Mouse (Mus musculus) heart, adult 11 months (tissue): ENCODE data around the gene Top2b.

Experiments
- DNase-seq: peaks from one replicate; pipeline ENCODE4 v3.0.0; 2022

Gene Top2b

DNA sequence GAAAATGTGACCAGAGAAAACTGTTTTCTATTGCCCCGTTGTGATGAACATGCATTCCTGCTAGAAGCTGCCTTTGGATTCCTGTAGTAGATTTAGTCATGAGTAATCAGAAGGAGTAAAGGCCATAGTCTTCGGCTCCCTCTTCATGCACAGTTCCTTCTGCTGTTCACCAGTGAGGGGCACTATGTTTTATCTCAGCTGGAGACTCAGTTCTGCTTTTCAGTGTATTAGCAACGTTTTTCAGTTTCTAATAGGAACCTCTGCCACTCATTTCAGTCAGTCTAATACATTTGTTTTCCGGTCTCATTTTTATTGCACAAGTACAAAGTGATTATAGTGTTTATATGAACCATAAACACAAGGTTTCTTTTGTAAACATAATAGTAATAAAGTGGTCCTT lies 62.6 kb downstream of the Top2b start:
- DNase-seq, result no peak

- DNase-seq, result no peak
These were observed 67.0 kb downstream of the Top2b start for GRCm38 (mm10) chr14:16431941-16432499.

DNA sequence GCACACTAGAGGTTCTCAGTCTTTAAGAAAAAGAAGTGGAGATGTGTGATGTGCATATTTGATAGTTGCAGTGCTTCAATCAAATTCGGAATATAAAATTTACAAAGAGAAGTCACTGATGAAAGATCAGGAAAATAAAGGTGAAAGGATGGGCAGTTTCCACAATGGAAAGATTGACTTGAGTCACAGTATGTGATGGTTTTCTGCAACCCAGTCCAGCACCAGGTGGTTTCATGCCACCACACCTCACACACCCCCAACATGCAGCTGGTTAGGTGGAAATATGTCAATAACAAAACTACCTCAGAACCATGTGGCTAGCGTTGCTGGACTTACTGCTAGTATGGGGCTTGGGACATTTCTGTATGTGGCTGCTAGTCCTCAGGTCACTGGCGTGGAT lies 67.6 kb downstream of the Top2b start:
- no peak for DNase-seq

GRCm38 (mm10) chr14:16433206-16433605 lies 68.2 kb downstream of the Top2b start:
- DNase-seq, result no peak

GRCm38 (mm10) chr14:16434396-16435171 lies 69.6 kb downstream of the Top2b start:
- DNase-seq, result peak; percentile 89

GRCm38 (mm10) chr14:16437386-16437785 lies 72.4 kb downstream of the Top2b start:
- DNase-seq, result peak; percentile 83

GRCm38 (mm10) chr14:16439385-16440126 lies 74.6 kb downstream of the Top2b start:
- DNase-seq, result peak; percentile 70

- peak; percentile 72 for DNase-seq
These were observed 79.9 kb downstream of the Top2b start for GRCm38 (mm10) chr14:16444859-16445258.

GRCm38 (mm10) chr14:16447587-16447986 lies 82.6 kb downstream of the Top2b start:
- no peak for DNase-seq

DNA sequence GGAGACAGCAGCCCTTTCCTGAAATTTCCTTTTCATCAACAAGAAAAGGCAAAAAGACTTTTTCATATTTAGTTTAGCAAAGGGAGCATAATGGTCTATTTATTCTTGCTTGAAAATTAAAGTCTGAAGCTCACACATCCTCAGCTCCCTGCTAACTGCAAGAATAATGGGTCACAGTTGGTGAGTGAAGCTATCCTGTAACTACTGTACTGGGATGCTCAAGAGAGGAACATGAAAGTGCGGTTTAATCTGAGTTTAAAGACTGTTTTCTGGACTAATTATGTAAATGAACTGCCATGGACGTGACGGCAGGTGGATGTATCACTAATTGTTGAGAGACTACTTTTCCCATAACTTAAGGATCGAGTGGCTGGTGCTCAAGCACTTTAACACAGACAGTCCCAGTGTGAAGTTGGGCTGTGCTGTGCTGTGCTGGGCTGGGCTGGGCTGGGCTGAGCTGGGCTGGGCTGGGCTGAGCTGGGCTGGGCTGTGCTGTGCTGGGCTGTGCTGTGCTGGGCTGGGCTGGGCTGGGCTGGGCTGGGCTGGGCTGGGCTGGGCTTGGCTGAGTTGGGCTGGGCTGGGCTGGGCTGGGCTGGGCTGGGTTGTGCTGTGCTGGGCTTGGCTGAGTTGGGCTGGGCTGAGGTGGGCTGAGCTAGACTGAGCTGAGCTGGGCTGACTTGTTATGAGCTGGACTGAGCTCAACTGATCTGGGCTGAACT lies 83.4 kb downstream of the Top2b start:
- peak; percentile 68 for DNase-seq

GRCm38 (mm10) chr14:16478606-16479323 lies 113.8 kb downstream of the Top2b start:
- peak; percentile 81 for DNase-seq

DNA sequence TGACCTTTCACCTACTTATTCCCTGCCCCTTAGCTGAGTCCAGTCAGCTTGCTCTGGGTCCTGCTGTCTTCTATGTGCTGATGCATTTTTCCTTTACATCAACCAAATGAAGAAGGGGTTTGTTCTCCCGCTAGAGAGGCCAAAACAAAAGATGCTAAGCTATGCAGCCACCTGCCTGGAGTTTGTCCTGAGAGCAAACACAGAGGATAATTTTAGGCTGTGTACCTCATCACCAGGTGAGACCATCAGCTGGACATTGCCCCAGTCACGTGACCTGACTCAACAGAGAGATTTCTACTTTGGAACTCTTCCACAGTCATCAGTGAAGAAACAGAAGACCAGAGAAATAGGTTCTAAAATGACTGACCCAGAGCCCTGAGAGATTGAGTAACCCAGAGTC lies 114.5 kb downstream of the Top2b start:
- DNase-seq, result peak; percentile 35

GRCm38 (mm10) chr14:16480621-16481020 lies 115.6 kb downstream of the Top2b start:
- peak; percentile 79 for DNase-seq

DNA sequence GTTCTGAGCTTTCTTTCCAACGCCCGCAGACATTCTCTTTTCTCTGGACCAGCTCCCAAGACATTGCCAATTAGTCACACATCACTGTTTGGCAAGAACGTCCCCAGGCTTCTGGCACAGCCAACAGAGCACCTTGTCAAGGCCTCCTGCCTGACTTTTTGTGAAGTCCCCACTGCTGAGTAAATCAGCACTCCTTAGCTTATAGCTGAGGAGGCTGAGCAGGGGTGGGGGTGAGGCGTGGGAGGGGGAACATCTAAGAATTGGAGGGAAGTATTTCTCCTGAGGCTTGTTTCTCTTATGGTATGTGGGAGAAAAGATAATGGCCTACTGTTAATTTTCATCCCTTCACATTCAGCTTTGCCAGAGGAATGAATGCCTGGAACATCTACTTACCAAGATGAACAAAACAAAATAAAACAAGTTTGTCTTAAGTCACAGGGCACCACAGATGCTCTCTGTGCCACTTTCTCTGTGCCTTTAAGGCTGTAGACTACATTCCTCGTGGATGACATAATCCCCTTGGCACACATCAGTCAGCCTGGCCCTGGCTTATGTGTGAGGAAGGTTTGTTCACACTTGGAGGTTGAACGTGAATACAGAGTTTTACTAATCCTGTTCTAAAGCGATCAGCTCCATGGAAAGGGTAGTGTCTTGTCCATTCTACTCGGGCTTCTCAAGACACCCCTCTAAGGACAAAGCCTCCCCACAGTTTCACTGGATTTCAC lies 118.8 kb downstream of the Top2b start:
- peak; percentile 84 for DNase-seq
